Mouse (Mus musculus) limb, embryonic 15.5 days (tissue): ENCODE results near the gene Eya4. TPM values are rescaled to one million over a fixed set of nuclear protein-coding genes. Genes with fewer than 3 reads are reported as not detected.

Experiments
- ATAC-seq: fragments of 200-750 bp; cut with Nextera tagmentation; 2 replicates; pipeline ENCODE4 v1.8.0; 2017; ENCODE audit warnings: low read depth, moderate TSS enrichment; ENCODE audit not compliant: insufficient number of reproducible peaks, low FRiP score, low TSS enrichment
- H3K27ac ChIP-seq: fragments of 300-500 bp; sonication (generic); 2 replicates; pipeline ENCODE4 v1.5.1; 2015; ENCODE audit warnings: moderate library complexity, mild to moderate bottlenecking, inconsistent platforms
- H3K27me3 ChIP-seq: fragments of 300-500 bp; sonication (generic); 2 replicates; pipeline ENCODE4 v1.6.1; 2015; ENCODE audit warnings: inconsistent platforms
- H3K36me3 ChIP-seq: fragments of 300-500 bp; sonication (generic); 2 replicates; pipeline ENCODE4 v1.6.1; 2015; ENCODE audit warnings: inconsistent platforms
- H3K4me1 ChIP-seq: fragments of 300-500 bp; sonication (generic); 2 replicates; pipeline ENCODE4 v1.6.1; 2015; ENCODE audit warnings: inconsistent platforms
- H3K4me2 ChIP-seq: fragments of 300-500 bp; sonication (generic); 2 replicates; pipeline ENCODE4 v1.6.1; 2015; ENCODE audit warnings: mild to moderate bottlenecking, inconsistent platforms
- H3K4me3 ChIP-seq: fragments of 300-500 bp; sonication (generic); 2 replicates; pipeline ENCODE4 v1.5.1; 2015; ENCODE audit warnings: mild to moderate bottlenecking, inconsistent platforms
- H3K9ac ChIP-seq: fragments of 300-500 bp; sonication (generic); 2 replicates; pipeline ENCODE4 v1.6.1; 2015; ENCODE audit warnings: inconsistent platforms
- H3K9me3 ChIP-seq: fragments of 300-500 bp; sonication (generic); 2 replicates; pipeline ENCODE4 v1.6.1; 2016; ENCODE audit warnings: inconsistent platforms
- whole genome bisulfite sequencing: fragments of 180-500 bp; shearing (Covaris S2); methylation state at CpG from one replicate; pipeline ENCODE4 v1.1.7; 2015; 5-methylcytosine and 5-hydroxymethylcytosine counted together
- polyA plus RNA-seq: library from polyadenylated mRNA; unstranded; fragments of >200 nt; fragmentation: Nextera tagmentation; extraction: Ambion mirVana; gene quantifications from 2 replicates; pipeline ENCODE4 v1.2.1, GENCODE M21; 2015

The Eya4 gene
- polyA plus RNA-seq, 1 experiment from 2014 or later: 4.8 TPM

- H3K4me1 ChIP-seq: peaks cover 12% of the 10 kb centered on the region; the same call in 1 of the 2 replicates
- H3K27me3 ChIP-seq: no peaks in the 10 kb centered on the region
- no peak overlapping the region for H3K4me2 ChIP-seq
- no peaks in the 10 kb centered on the region for H3K36me3 ChIP-seq
- H3K4me3 ChIP-seq: no peak overlapping the region
- H3K9ac ChIP-seq: no peak overlapping the region
- 54% methylated on average over 6 of the region's 6 CpGs for WGBS
- H3K27ac ChIP-seq: no peak overlapping the region
- no peaks in the 10 kb centered on the region for H3K9me3 ChIP-seq
- ATAC-seq: no peak
These were observed 171.3 kb downstream of the Eya4 start for GRCm38 (mm10) chr10:23179285-23179684.

- ATAC-seq: no peak
- Histone ChIP-seq H3K9ac (no peak overlapping the region), H3K4me2 (no peak overlapping the region), H3K4me3 (no peak overlapping the region), H3K27me3 (no peaks in the 10 kb centered on the region), H3K27ac (peak overlapping the region; percentile 33; the same call in 1 of the 2 replicates), H3K9me3 (no peaks in the 10 kb centered on the region), H3K36me3 (no peaks in the 10 kb centered on the region), H3K4me1 (peaks cover 12% of the 10 kb centered on the region; the same call in 1 of the 2 replicates)
- 63% methylated on average over 5 of the region's 5 CpGs for WGBS
These were observed 173.1 kb downstream of the Eya4 start for GRCm38 (mm10) chr10:23177347-23178046.

GRCm38 (mm10) chr10:23176666-23177346 is 173.8 kb downstream of the Eya4 start:
- 23% methylated on average over 8 of the region's 8 CpGs for WGBS
- H3K4me2 ChIP-seq: 0 out of 2 replicates have a peak overlapping the region, but pooled peaks have one; percentile 17
- H3K27ac ChIP-seq: 0 out of 2 replicates have a peak overlapping the region, but pooled peaks have one; percentile 47
- no peak overlapping the region for H3K4me3 ChIP-seq
- H3K9ac ChIP-seq: no peak overlapping the region
- no peaks in the 10 kb centered on the region for H3K36me3 ChIP-seq
- H3K27me3 ChIP-seq: no peaks in the 10 kb centered on the region
- peaks cover 12% of the 10 kb centered on the region; the same call in 1 of the 2 replicates for H3K4me1 ChIP-seq
- ATAC-seq: peak; percentile 72; the same call in 1 of the 2 replicates
- no peaks in the 10 kb centered on the region for H3K9me3 ChIP-seq

- no peaks in the 10 kb centered on the region for H3K36me3 ChIP-seq
- ATAC-seq: no peak
- H3K4me2 ChIP-seq: no peak overlapping the region
- H3K4me1 ChIP-seq: peaks cover 6% of the 10 kb centered on the region; the same call in 1 of the 2 replicates
- no peak overlapping the region for H3K27ac ChIP-seq
- H3K9me3 ChIP-seq: no peaks in the 10 kb centered on the region
- H3K9ac ChIP-seq: no peak overlapping the region
- no peaks in the 10 kb centered on the region for H3K27me3 ChIP-seq
- 79% methylated on average over 7 of the region's 7 CpGs for WGBS
- no peak overlapping the region for H3K4me3 ChIP-seq
These were observed 179.0 kb downstream of the Eya4 start for GRCm38 (mm10) chr10:23171541-23171940.

- no peak for ATAC-seq
- no peaks in the 10 kb centered on the region for H3K4me1 ChIP-seq
- H3K9me3 ChIP-seq: no peaks in the 10 kb centered on the region
- no peak overlapping the region for H3K27ac ChIP-seq
- no peaks in the 10 kb centered on the region for H3K36me3 ChIP-seq
- H3K9ac ChIP-seq: no peak overlapping the region
- H3K4me3 ChIP-seq: no peak overlapping the region
- 59% methylated on average over 7 of the region's 7 CpGs for WGBS
- H3K4me2 ChIP-seq: no peak overlapping the region
- H3K27me3 ChIP-seq: no peaks in the 10 kb centered on the region
These were observed 185.4 kb downstream of the Eya4 start for GRCm38 (mm10) chr10:23165089-23165642.

GRCm38 (mm10) chr10:23159844-23160243 is 190.7 kb downstream of the Eya4 start:
- no peak overlapping the region for H3K4me2 ChIP-seq
- peaks cover 12% of the 10 kb centered on the region for H3K4me1 ChIP-seq
- no peak overlapping the region for H3K4me3 ChIP-seq
- H3K9ac ChIP-seq: no peak overlapping the region
- H3K27ac ChIP-seq: no peak overlapping the region
- ATAC-seq: no peak
- H3K9me3 ChIP-seq: no peaks in the 10 kb centered on the region
- 25% methylated on average over 10 of the region's 10 CpGs for whole genome bisulfite sequencing
- no peaks in the 10 kb centered on the region for H3K27me3 ChIP-seq
- H3K36me3 ChIP-seq: no peaks in the 10 kb centered on the region

GRCm38 (mm10) chr10:23159138-23159537 is 191.4 kb downstream of the Eya4 start:
- no peaks in the 10 kb centered on the region for H3K36me3 ChIP-seq
- WGBS: 52% methylated on average over 11 of the region's 11 CpGs
- no peaks in the 10 kb centered on the region for H3K9me3 ChIP-seq
- H3K27me3 ChIP-seq: no peaks in the 10 kb centered on the region
- H3K9ac ChIP-seq: no peak overlapping the region
- peaks cover 12% of the 10 kb centered on the region for H3K4me1 ChIP-seq
- H3K4me3 ChIP-seq: no peak overlapping the region
- no peak overlapping the region for H3K4me2 ChIP-seq
- H3K27ac ChIP-seq: no peak overlapping the region
- no peak for ATAC-seq

- 43% methylated on average over 18 of the region's 18 CpGs for WGBS
- Histone ChIP-seq H3K4me3 (no peak overlapping the region), H3K27me3 (no peaks in the 10 kb centered on the region), H3K4me1 (peaks cover 12% of the 10 kb centered on the region), H3K9ac (no peak overlapping the region), H3K4me2 (no peak overlapping the region), H3K9me3 (no peaks in the 10 kb centered on the region), H3K36me3 (no peaks in the 10 kb centered on the region), H3K27ac (no peak overlapping the region)
- no peak for ATAC-seq
These were observed 193.5 kb downstream of the Eya4 start for GRCm38 (mm10) chr10:23156866-23157625.

GRCm38 (mm10) chr10:23150401-23150800 is 200.2 kb downstream of the Eya4 start:
- WGBS: 86% methylated on average over 3 of the region's 3 CpGs
- Histone ChIP-seq H3K27me3 (no peaks in the 10 kb centered on the region), H3K4me3 (no peak overlapping the region), H3K4me2 (no peak overlapping the region), H3K9me3 (no peaks in the 10 kb centered on the region), H3K36me3 (no peaks in the 10 kb centered on the region), H3K27ac (no peak overlapping the region), H3K9ac (no peak overlapping the region), H3K4me1 (no peaks in the 10 kb centered on the region)
- no peak for ATAC-seq

- no peak for ATAC-seq
- Histone ChIP-seq H3K27me3 (no peaks in the 10 kb centered on the region), H3K4me3 (no peak overlapping the region), H3K9ac (no peak overlapping the region), H3K9me3 (no peaks in the 10 kb centered on the region), H3K4me2 (no peak overlapping the region), H3K4me1 (no peaks in the 10 kb centered on the region), H3K36me3 (no peaks in the 10 kb centered on the region), H3K27ac (no peak overlapping the region)
- whole genome bisulfite sequencing: 64% methylated on average over 2 of the region's 2 CpGs
These were observed 206.0 kb downstream of the Eya4 start for GRCm38 (mm10) chr10:23144616-23145015.

- Histone ChIP-seq H3K4me2 (no peak overlapping the region), H3K27ac (no peak overlapping the region), H3K4me1 (no peaks in the 10 kb centered on the region), H3K4me3 (no peak overlapping the region), H3K9ac (no peak overlapping the region), H3K36me3 (no peaks in the 10 kb centered on the region), H3K9me3 (no peaks in the 10 kb centered on the region), H3K27me3 (no peaks in the 10 kb centered on the region)
- WGBS: 67% methylated on average over 1 of the region's 1 CpGs
- ATAC-seq: no peak
These were observed 222.6 kb downstream of the Eya4 start for GRCm38 (mm10) chr10:23127947-23128346.
